Mouse (Mus musculus): ENCODE results near the gene Iqsec2. TPM values are rescaled to one million over a fixed set of nuclear protein-coding genes. Genes with fewer than 3 reads are reported as not detected.
"Not testable (repeated sequence)": the region's sequence is repeated elsewhere in the genome, so short reads cannot be mapped to it uniquely, and the experiment has no call there.

Iqsec2 gene
- total RNA-seq, 2 experiments from 2014 or later: 107 TPM

- DNase-seq (ENCODE audit: low spot score in 2 of 2): peak; percentile 25 to 49
Observed at GRCm38 (mm10) chrX:152178843-152179545, 34.9 kb downstream of the Iqsec2 start.

DNA sequence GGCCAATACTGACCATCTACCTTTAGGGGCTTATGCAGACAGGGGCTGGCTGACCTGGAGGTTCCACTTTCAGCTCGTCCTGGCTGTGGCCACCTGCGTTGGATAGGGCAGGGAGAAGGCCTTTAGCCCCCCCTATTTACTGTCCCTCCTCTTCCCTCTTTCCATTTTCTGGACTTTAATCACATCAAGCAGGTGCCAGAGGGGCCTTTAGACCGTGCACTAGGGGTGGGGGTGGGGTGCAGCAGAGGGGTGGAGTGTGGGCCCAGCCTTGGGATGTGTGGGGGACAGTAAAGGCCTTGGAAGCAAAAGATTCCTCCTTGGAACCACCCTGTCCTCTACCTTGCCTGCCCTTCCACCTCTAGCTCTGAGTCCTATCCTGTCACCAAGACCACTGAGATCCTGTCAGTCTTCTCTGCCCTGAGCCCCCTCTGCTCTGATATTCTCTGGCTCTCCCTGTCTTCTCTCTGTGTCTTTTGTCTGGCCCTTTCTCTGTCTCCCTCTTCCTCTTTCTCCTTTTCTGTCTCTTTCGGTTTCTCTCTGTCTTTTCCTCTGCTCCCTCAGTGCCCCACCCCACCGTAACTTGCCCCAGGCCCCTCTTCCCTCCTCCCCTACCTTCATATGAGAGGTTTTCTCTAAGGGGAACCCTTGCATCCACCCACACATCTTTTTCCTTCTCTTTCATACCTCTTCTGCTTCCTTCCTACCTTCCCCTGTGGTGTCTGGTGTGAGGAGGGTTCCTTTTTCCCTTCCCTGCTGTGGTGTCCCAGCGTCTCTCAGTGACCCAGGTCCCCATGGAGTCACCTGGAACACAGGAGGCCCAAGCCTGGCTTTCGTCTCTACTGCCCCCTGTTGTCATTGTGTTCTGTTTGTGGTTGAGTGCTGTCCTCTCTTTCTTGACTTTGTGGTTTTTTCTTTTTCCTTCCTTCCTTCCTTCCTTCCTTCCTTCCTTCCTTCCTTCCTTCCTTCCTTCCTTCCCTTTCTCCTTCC lies 35.9 kb downstream of the Iqsec2 start:
- DNase-seq (ENCODE audit: low spot score in 2 of 2): no peak

GRCm38 (mm10) chrX:152187151-152187550 lies 43.1 kb downstream of the Iqsec2 start:
- no peak for DNase-seq (ENCODE audit: low spot score in 2 of 2)

DNA sequence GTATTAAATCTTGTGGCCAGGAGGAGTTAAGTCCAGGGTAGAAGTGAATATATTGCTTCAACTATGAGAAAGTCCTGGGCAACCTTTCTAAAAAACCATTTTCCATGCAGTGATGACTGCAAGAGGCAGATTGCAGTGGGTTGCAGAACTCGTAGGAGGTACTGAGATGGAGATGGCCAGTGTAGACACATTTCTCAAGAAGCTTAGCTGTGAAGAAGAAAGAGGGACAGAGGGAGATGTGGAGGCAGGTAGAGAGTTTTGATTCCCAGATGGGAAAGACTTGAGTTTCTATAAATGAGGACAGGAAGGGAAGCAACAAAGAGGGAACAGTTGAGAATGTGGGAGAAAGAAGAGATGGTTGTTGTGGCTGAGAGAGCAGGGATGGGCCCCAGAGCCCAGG lies 47.2 kb downstream of the Iqsec2 start:
- no peak for DNase-seq (ENCODE audit: low spot score in 2 of 2)

GRCm38 (mm10) chrX:152197814-152198648 lies 54.0 kb downstream of the Iqsec2 start:
- DNase-seq (ENCODE audit: low spot score in 2 of 2): no peak

DNA sequence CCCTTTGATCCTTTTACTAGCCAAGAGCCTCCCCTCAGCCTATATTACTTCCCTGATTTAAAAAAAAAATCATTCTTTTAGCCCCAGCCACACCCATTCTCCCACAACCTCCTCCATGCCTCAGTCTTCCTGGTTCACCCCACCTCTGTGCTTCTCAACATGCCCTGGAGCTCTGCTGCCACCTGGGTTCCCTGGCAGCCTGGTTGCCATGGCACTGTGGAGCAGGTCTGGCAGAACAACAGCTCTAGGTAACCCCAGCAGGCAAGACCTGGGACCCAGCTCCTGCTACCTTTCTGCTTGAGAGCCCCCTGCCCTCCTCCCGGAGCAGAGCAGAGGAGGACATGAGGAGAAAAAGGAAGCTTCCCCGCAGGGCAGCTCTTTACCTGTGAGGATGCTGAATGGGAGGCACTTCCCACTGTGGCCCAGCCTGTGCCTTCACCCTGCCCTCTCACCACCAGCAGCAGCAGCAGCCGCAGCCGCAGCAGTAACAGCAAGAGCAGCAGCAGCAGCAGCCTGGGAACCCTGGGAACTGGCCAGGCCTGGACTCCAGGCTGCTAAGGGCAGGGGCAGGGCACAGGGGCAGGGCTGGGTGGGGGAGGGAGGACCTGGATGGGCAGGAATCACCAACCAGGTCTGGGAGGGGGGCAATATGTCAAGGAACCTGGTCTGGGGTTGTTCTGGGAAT lies 57.8 kb downstream of the Iqsec2 start:
- DNase-seq (ENCODE audit: low spot score in 2 of 2): no peak

GRCm38 (mm10) chrX:152202422-152203103 lies 58.5 kb downstream of the Iqsec2 start:
- no peak for DNase-seq (ENCODE audit: low spot score in 2 of 2)

DNA sequence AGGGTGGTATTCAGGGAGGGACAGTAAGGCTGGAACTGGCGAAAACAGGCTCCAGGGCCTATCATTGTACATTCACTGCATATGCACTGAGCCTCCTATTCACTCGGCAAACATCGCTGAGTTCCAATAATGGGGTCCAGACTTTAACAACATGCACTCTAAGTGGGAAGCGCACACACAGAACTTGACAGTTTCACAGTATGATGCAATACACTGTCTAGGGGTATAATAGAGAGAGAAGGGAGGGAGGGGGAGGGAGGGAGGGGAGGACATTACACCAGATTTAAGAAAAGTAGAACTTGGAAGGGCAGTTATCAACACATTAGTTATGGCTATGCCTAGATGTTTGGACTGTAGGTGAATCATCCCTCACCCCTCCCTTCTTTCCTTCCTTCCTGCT lies 59.2 kb downstream of the Iqsec2 start:
- DNase-seq (ENCODE audit: low spot score in 2 of 2): no peak

GRCm38 (mm10) chrX:152205486-152205885 lies 61.4 kb downstream of the Iqsec2 start:
- DNase-seq (ENCODE audit: low spot score in 2 of 2): no peak

GRCm38 (mm10) chrX:152214703-152215102 lies 70.6 kb downstream of the Iqsec2 start:
- DNase-seq (ENCODE audit: low spot score in 2 of 2): no peak

DNA sequence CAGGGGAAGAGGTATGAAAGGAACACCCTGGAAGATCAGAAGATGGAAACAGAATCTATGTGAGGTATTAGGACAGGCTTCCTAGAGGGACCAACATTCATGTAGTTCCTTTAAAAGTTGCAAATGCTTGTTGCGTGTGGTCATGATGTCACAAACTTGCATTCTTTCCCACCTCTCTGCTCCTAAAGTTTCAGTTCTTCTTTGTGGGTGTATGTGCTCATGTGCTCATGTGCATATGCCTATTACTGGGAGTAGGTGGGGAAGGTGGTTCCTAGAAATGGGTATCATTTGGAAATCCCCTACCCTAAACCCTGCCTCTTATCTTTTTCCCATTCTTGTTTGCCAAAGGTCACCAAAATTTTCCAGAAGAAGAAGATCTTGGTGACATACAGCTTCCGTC lies 74.5 kb downstream of the Iqsec2 start:
- no peak for DNase-seq (ENCODE audit: low spot score in 2 of 2)

- peak in 1 of 2 experiments; percentile 26 for DNase-seq (ENCODE audit: low spot score in 2 of 2)
Observed at GRCm38 (mm10) chrX:152221721-152222120, 77.7 kb downstream of the Iqsec2 start.

GRCm38 (mm10) chrX:152222226-152222625 lies 78.2 kb downstream of the Iqsec2 start:
- DNase-seq (ENCODE audit: low spot score in 2 of 2): no peak

DNA sequence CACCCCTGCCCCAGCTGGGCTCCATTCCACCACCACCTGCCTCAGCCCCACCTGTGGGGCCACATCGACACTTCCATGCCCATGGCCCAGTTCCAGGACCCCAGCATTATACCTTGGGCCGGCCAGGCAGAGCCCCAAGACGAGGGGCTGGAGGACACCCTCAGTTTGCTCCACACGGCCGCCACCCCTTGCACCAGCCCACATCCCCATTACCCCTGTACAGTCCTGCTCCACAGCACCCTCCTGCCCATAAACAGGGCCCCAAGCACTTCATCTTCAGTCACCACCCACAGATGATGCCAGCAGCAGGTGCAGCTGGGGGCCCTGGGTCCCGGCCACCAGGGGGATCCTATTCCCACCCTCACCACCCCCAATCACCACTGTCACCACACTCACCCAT lies 79.2 kb downstream of the Iqsec2 start:
- no peak for DNase-seq (ENCODE audit: low spot score in 2 of 2)

GRCm38 (mm10) chrX:152224280-152224679 lies 80.2 kb downstream of the Iqsec2 start:
- DNase-seq (ENCODE audit: low spot score in 2 of 2): no peak

- DNase-seq (ENCODE audit: low spot score in 2 of 2): peak; percentile 82 to 97
Observed at GRCm38 (mm10) chrX:152232781-152233763, 89.0 kb downstream of the Iqsec2 start, which contains the start of gene Kdm5c. Gene Kdm5c (plus strand): TSS chrX:152233020.

DNA sequence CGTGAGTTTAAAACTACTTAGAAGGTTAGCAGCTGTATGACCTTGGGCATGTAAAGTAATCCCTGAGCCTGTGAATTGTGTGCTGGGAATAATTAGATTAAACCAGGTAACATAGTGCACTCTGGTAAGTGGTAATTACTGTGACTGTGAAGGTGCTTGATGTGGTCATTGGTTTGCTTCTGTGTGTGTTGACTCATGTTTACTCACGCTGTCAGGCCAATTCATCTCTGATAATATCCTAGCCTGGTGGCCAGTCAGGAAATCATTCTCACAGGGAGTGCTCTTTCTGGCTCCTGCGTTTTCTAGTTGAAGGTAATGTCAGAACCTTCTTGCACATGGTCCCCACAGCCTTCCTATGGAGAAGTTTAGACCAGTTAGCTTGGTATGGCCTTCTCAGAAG lies 90.1 kb downstream of the Iqsec2 start:
- DNase-seq (ENCODE audit: low spot score in 2 of 2): no peak

- no peak for DNase-seq (ENCODE audit: low spot score in 2 of 2)
Observed at GRCm38 (mm10) chrX:152235758-152236157, 91.7 kb downstream of the Iqsec2 start.

GRCm38 (mm10) chrX:152243140-152243539 lies 99.1 kb downstream of the Iqsec2 start:
- not testable (repeated sequence) for DNase-seq (ENCODE audit: low spot score in 2 of 2)
